Mouse (Mus musculus) small intestine, adult 2 months (tissue): ENCODE results near the gene Tac4.

Source experiments
- CTCF ChIP-seq: fragments of 200-500 bp; IDR thresholded peaks from 2 replicates; pipeline ENCODE4 v1.5.1; 2012; ENCODE audit warnings: low read depth, mild to moderate bottlenecking, control low read depth, inconsistent platforms, low read length, moderate library complexity, mixed read lengths; ENCODE audit not compliant: insufficient replicate concordance, insufficient read length; ENCODE audit errors: extremely low read depth
- POLR2A ChIP-seq: fragments of 200-500 bp; IDR thresholded peaks from 2 replicates; pipeline ENCODE4 v1.6.1; 2012; ENCODE audit warnings: low read depth, mild to moderate bottlenecking, control low read depth, inconsistent platforms, low read length, moderate library complexity

- no peak for TF ChIP-seq POLR2A
- TF ChIP-seq CTCF, result no peak
These were observed 50.1 kb downstream of the Tac4 start for GRCm38 (mm10) chr11:95311425-95311807.
